Mouse (Mus musculus) midbrain, embryonic 14.5 days (tissue): ENCODE results near the gene Psmd14. TPM values are rescaled to one million over a fixed set of nuclear protein-coding genes. Genes with fewer than 3 reads are reported as not detected.

Experiments used
- ATAC-seq: fragments of 200-750 bp; cut with Nextera tagmentation; 2 replicates; pipeline ENCODE4 v1.8.0; 2017; ENCODE audit warnings: moderate number of reproducible peaks, moderate library complexity; ENCODE audit not compliant: low FRiP score, low TSS enrichment
- DNase-seq: peaks from one replicate; pipeline ENCODE4 v3.0.0-alpha.2; 2015
- H3K27ac ChIP-seq: fragments of 300-500 bp; sonication (generic); replicated peaks from 2 replicates; pipeline ENCODE4 v1.5.1; 2014; ENCODE audit warnings: mild to moderate bottlenecking, low read depth, low read length, moderate library complexity
- H3K27me3 ChIP-seq: fragments of 300-500 bp; sonication (generic); 2 replicates; pipeline ENCODE4 v1.6.1; 2014; ENCODE audit warnings: low read length, control low read depth, mixed read lengths; ENCODE audit not compliant: control insufficient read depth, insufficient read depth
- H3K36me3 ChIP-seq: fragments of 300-500 bp; sonication (generic); 2 replicates; pipeline ENCODE4 v1.6.1; 2014; ENCODE audit warnings: low read length, control low read depth; ENCODE audit not compliant: control insufficient read depth, insufficient read depth
- H3K4me1 ChIP-seq: fragments of 300-500 bp; sonication (generic); 2 replicates; pipeline ENCODE4 v1.6.1; 2014; ENCODE audit warnings: mild to moderate bottlenecking, antibody characterized with exemption, low read length, control low read depth; ENCODE audit not compliant: control insufficient read depth, insufficient read depth
- H3K4me2 ChIP-seq: fragments of 300-500 bp; sonication (generic); 2 replicates; pipeline ENCODE4 v1.6.1; 2014; ENCODE audit warnings: mild to moderate bottlenecking, low read length, moderate library complexity
- H3K4me3 ChIP-seq: fragments of 300-500 bp; sonication (generic); replicated peaks from 2 replicates; pipeline ENCODE4 v1.5.1; 2014; ENCODE audit warnings: low read depth, low read length
- H3K9ac ChIP-seq: fragments of 300-500 bp; sonication (generic); replicated peaks from 2 replicates; pipeline ENCODE4 v1.6.1; 2014; ENCODE audit warnings: mild to moderate bottlenecking, low read length, moderate library complexity
- H3K9me3 ChIP-seq: fragments of 300-500 bp; sonication (generic); 2 replicates; pipeline ENCODE4 v1.6.1; 2016; ENCODE audit warnings: low read length, control low read depth, mixed read lengths; ENCODE audit not compliant: control insufficient read depth
- WGBS: fragments of 180-500 bp; shearing (Covaris S2); extraction: QIAGEN DNeasy Blood & Tissue Kit; methylation state at CpG from one replicate; pipeline ENCODE4 v1.1.7; 2014; 5-methylcytosine and 5-hydroxymethylcytosine counted together
- polyA plus RNA-seq: library from polyadenylated mRNA; unstranded; fragments of >200 nt; fragmentation: Nextera tagmentation; extraction: Ambion mirVana; gene quantifications from 2 replicates; pipeline ENCODE4 v1.2.1, GENCODE M21; 2014

The Psmd14 gene
- polyA plus RNA-seq, 1 experiment from 2014 or later = 241 TPM

DNA sequence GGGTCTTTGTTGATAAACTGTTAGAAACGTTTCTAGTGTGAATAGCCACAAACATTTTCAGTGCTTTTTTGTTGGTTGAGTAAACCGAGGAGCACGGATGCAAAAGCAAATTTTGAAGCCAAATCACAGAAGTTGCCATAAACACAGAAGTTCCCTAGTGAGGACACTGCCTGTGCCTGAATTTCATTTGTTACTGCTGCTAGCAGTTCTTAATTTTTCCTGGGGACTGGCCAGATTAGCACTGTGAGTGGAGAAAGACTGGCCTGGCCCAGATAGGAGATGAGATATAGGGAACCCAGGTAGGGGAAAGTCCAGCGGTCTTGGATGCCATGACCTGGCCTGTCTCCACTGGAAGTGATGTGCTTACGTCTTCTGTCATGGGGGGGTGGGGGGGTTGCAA, 83.5 kb downstream of the Psmd14 start:
- Histone ChIP-seq H3K27me3 (no peaks in the 10 kb centered on the region), H3K4me2 (no peak overlapping the region), H3K4me3 (no peak overlapping the region), H3K36me3 (no peaks in the 10 kb centered on the region), H3K4me1 (no peaks in the 10 kb centered on the region), H3K27ac (no peak overlapping the region), H3K9ac (no peak overlapping the region), H3K9me3 (no peaks in the 10 kb centered on the region)
- 81% methylated on average over 5 of the region's 5 CpGs for WGBS
- ATAC-seq (no peak), DNase-seq (no peak)

DNA sequence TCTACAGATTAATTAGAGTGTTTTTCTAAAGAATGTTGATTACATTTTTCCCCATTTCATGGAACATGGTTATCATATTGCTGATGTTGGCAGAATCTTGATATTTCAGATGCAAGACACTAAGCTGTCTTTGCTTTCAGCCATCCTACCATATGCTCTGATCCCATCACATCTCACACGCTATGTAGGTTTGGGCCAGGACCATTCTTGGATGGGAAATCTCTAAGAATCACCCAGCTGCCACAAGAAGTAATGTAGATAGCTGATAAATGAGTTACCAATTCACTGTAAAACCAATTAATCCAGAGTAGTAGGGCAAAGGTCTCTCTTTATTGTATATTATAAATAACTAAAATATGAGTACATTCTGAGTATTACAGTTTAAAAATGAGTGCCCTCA, 86.6 kb downstream of the Psmd14 start:
- Histone ChIP-seq H3K9me3 (no peaks in the 10 kb centered on the region), H3K36me3 (no peaks in the 10 kb centered on the region), H3K4me1 (no peaks in the 10 kb centered on the region), H3K4me2 (no peak overlapping the region), H3K9ac (no peak overlapping the region), H3K27me3 (peaks cover 16% of the 10 kb centered on the region), H3K27ac (no peak overlapping the region), H3K4me3 (no peak overlapping the region)
- 98% methylated on average over 1 of the region's 1 CpGs for WGBS
- DNase-seq (no peak), ATAC-seq (no peak)

- Histone ChIP-seq H3K36me3 (no peaks in the 10 kb centered on the region), H3K4me1 (peaks cover 7% of the 10 kb centered on the region; the same call in 1 of the 2 replicates), H3K27ac (no peak within 1 kb of the TSS), H3K4me2 (no peak within 1 kb of the TSS), H3K9me3 (no peaks in the 10 kb centered on the region), H3K27me3 (peaks cover 57% of the 10 kb centered on the region), H3K9ac (no peak within 1 kb of the TSS), H3K4me3 (0 out of 2 replicates have a peak within 1 kb of the TSS, but pooled peaks have one; percentile 5)
- ATAC-seq (peak; percentile 19; the same call in 1 of the 2 replicates), DNase-seq (peak; percentile 18)
- 7% methylated on average over 11 of the region's 11 CpGs for WGBS
Observed at GRCm38 (mm10) chr2:61802656-61803251, 91.3 kb downstream of the Psmd14 start, which contains the start of gene Tbr1. Gene Tbr1, plus strand, starts transcription at chr2:61802930.

- Histone ChIP-seq H3K4me2 (no peak overlapping the region), H3K27me3 (peaks cover 66% of the 10 kb centered on the region), H3K9ac (no peak overlapping the region), H3K4me1 (peaks cover 7% of the 10 kb centered on the region; the same call in 1 of the 2 replicates), H3K9me3 (no peaks in the 10 kb centered on the region), H3K4me3 (no peak overlapping the region), H3K27ac (no peak overlapping the region), H3K36me3 (no peaks in the 10 kb centered on the region)
- WGBS = 2% methylated on average over 29 of the region's 29 CpGs
- DNase-seq (peak; percentile 40), ATAC-seq (no peak)
Observed at GRCm38 (mm10) chr2:61803443-61804367, 92.2 kb downstream of the Psmd14 start.

GRCm38 (mm10) chr2:61804382-61804840, 92.9 kb downstream of the Psmd14 start:
- 3% methylated on average over 10 of the region's 10 CpGs for WGBS
- peaks cover 73% of the 10 kb centered on the region for H3K27me3 ChIP-seq
- no peaks in the 10 kb centered on the region for H3K9me3 ChIP-seq
- H3K27ac ChIP-seq = no peak overlapping the region
- no peak overlapping the region for H3K4me3 ChIP-seq
- peaks cover 7% of the 10 kb centered on the region; the same call in 1 of the 2 replicates for H3K4me1 ChIP-seq
- H3K36me3 ChIP-seq = no peaks in the 10 kb centered on the region
- ATAC-seq = no peak
- no peak for DNase-seq
- H3K4me2 ChIP-seq = no peak overlapping the region
- H3K9ac ChIP-seq = no peak overlapping the region

GRCm38 (mm10) chr2:61804841-61805540, 93.5 kb downstream of the Psmd14 start:
- H3K4me3 ChIP-seq = peak overlapping the region; percentile 1; the same call in 1 of the 2 replicates
- peaks cover 7% of the 10 kb centered on the region; the same call in 1 of the 2 replicates for H3K4me1 ChIP-seq
- WGBS = 1% methylated on average over 39 of the region's 39 CpGs
- no peak overlapping the region for H3K27ac ChIP-seq
- H3K36me3 ChIP-seq = no peaks in the 10 kb centered on the region
- ATAC-seq (peak; percentile 37), DNase-seq (peak; percentile 51)
- peaks cover 79% of the 10 kb centered on the region for H3K27me3 ChIP-seq
- no peak overlapping the region for H3K9ac ChIP-seq
- H3K9me3 ChIP-seq = no peaks in the 10 kb centered on the region
- H3K4me2 ChIP-seq = peak overlapping the region; percentile 9; the same call in 1 of the 2 replicates

GRCm38 (mm10) chr2:61805541-61806345, 94.2 kb downstream of the Psmd14 start:
- under 1% methylated on average over 39 of the region's 39 CpGs for WGBS
- peak; percentile 64 for DNase-seq
- peaks cover 7% of the 10 kb centered on the region; the same call in 1 of the 2 replicates for H3K4me1 ChIP-seq
- H3K4me3 ChIP-seq = peak overlapping the region; percentile 1; the same call in 1 of the 2 replicates
- peak; percentile 36; the same call in 1 of the 2 replicates for ATAC-seq
- peaks cover 87% of the 10 kb centered on the region for H3K27me3 ChIP-seq
- no peaks in the 10 kb centered on the region for H3K36me3 ChIP-seq
- no peak overlapping the region for H3K27ac ChIP-seq
- H3K9me3 ChIP-seq = no peaks in the 10 kb centered on the region
- no peak overlapping the region for H3K9ac ChIP-seq
- peak overlapping the region; percentile 9; the same call in 1 of the 2 replicates for H3K4me2 ChIP-seq
